In genomic region chr12:102597466-102597865, GRCm38 (mm10) we compare ENCODE assay signal across 11 mouse cellular contexts. TPM values are rescaled to one million over a fixed set of nuclear protein-coding genes. Genes with fewer than 3 reads are reported as not detected.
DNase-seq lines count a peak whose midpoint lies in the region; ATAC-seq lines count a peak whose summit lies in the region.
"Had no signal": no experiment of that assay in that cellular context is flagged by ENCODE, and none has a peak within 500 bp of the region (broad histone marks: within the 10 kb centered on the region; RNA-seq: fewer than 3 reads in every experiment).

No protein-coding gene starts in this region.

- 54% methylated on average over 4 of the region's 4 CpGs for WGBS in neural tube, embryonic 13.5 days
- WGBS in stomach, embryonic 15.5 days: 34% methylated on average over 4 of the region's 4 CpGs

- H3K4me1 ChIP-seq in neural tube, embryonic 13.5 days (replicated peaks): peaks cover 62% of the 10 kb centered on the region
- H3K4me1 ChIP-seq in stomach, embryonic 15.5 days: peaks cover 16% of the 10 kb centered on the region

- H3K27me3 ChIP-seq in neural tube, embryonic 13.5 days: no peaks in the 10 kb centered on the region
- H3K27me3 ChIP-seq in stomach, embryonic 15.5 days (replicated peaks): no peaks in the 10 kb centered on the region
- H3K27me3 ChIP-seq: midbrain, embryonic 13.5 days had no signal

- peak; percentile 44; the same call in 1 of the 2 replicates for ATAC-seq in neural tube, embryonic 13.5 days (ENCODE audit: low read depth)
- peak; percentile 56; the same call in 1 of the 2 replicates for ATAC-seq in stomach, embryonic 15.5 days (ENCODE audit: insufficient read depth, low FRiP score, low read depth)
- ATAC-seq: midbrain, embryonic 13.5 days had no signal

- H3K9ac ChIP-seq in neural tube, embryonic 13.5 days: no peak overlapping the region
- H3K9ac ChIP-seq in stomach, embryonic 15.5 days: no peak overlapping the region
- H3K9ac ChIP-seq: midbrain, embryonic 13.5 days had no signal

- peaks cover 6% of the 10 kb centered on the region; the same call in 1 of the 2 replicates for H3K9me3 ChIP-seq in neural tube, embryonic 13.5 days
- H3K9me3 ChIP-seq in stomach, embryonic 15.5 days: no peaks in the 10 kb centered on the region

- intact Hi-C loops in heart, postnatal 14 days (cut with DNase I): no loop called here
- intact Hi-C loops in left cerebral cortex, postnatal 36 days (cut with DNase I): no loop called here

- no peak overlapping the region for H3K4me2 ChIP-seq in neural tube, embryonic 13.5 days
- H3K4me2 ChIP-seq in stomach, embryonic 15.5 days: no peak overlapping the region
- H3K4me2 ChIP-seq: midbrain, embryonic 13.5 days had no signal

- no peak overlapping the region for H3K4me3 ChIP-seq in neural tube, embryonic 13.5 days
- no peak overlapping the region for H3K4me3 ChIP-seq in stomach, embryonic 15.5 days (replicated peaks)
- H3K4me3 ChIP-seq: forebrain, embryonic 10.5 days; layer of hippocampus, adult 2 months; midbrain, embryonic 13.5 days had no signal

- H3K27ac ChIP-seq in neural tube, embryonic 13.5 days (replicated peaks): no peak overlapping the region
- peak overlapping the region; percentile 57 for H3K27ac ChIP-seq in stomach, embryonic 15.5 days
- H3K27ac ChIP-seq: forebrain, embryonic 10.5 days; layer of hippocampus, adult 2 months; midbrain, embryonic 13.5 days had no signal

- no peaks in the 10 kb centered on the region for H3K36me3 ChIP-seq in neural tube, embryonic 13.5 days
- H3K36me3 ChIP-seq in stomach, embryonic 15.5 days: no peaks in the 10 kb centered on the region
- H3K36me3 ChIP-seq: midbrain, embryonic 13.5 days had no signal

- DNase-seq in neural tube, embryonic 10.5 days (ENCODE audit: extremely low spot score, low spot score): no peak
- peak; percentile 57 to 75 for DNase-seq in heart, postnatal 14 days
- peak; percentile 76 to 79 for DNase-seq in kidney, postnatal 36 days
- no peak for DNase-seq in left cerebral cortex, postnatal 36 days (ENCODE audit: low spot score in 2 of 2)
- no peak for DNase-seq in urinary bladder, adult 2 months (ENCODE audit: low spot score)
- no peak for DNase-seq in right cerebral cortex, postnatal 10 days (ENCODE audit: low spot score in 2 of 2)

RNA-seq across cellular contexts. Expression of gene Chga, which starts 42.7 kb away (rescaled TPM):
- 113 and 129 TPM in 2 replicates for polyA plus RNA-seq in neural tube, embryonic 13.5 days (2015; fragmentation: Nextera tagmentation; extraction: Ambion mirVana)
- total RNA-seq in heart, postnatal 14 days (2021): under 1 TPM in 1 of 2 experiments, not detected in 1; 0.15 TPM
- polyA plus RNA-seq in stomach, embryonic 15.5 days (2015; fragmentation: Nextera tagmentation; extraction: Ambion mirVana): 24.8 and 29.1 TPM in 2 replicates
- total RNA-seq in left cerebral cortex, postnatal 36 days (2021): 100 to 1,000 TPM; 168 to 185 TPM
- 0.19 and 0.35 TPM in 2 replicates for polyA plus RNA-seq in urinary bladder, adult 2 months (2012; rRNA removed)

Comparison
In these comparisons a context has a peak if more than half of its experiments do, and no peak if none do; other contexts are left out.
1. DNase-seq: peak in heart, postnatal 14 days (2 of 2) and kidney, postnatal 36 days (2 of 2); none in neural tube, embryonic 10.5 days (single experiment), left cerebral cortex, postnatal 36 days (0 of 2), urinary bladder, adult 2 months (single experiment) and right cerebral cortex, postnatal 10 days (0 of 2).
2. RNA of gene Chga, which starts 42.7 kb away (polyA plus RNA-seq): 113 to 129 TPM in neural tube, embryonic 13.5 days and 24.8 to 29.1 TPM in stomach, embryonic 15.5 days; 0.19 to 0.35 TPM in urinary bladder, adult 2 months; every median in the first group is over 10 times any median in the second.